Mouse (Mus musculus) 3134 (cell line): ENCODE measurements at regions not wholly inside any gene's neighbourhood (a gene's known extent, or its start where the extent isn't known, plus 50 kb on each side); places are given as distances from the start of the nearest gene placed in this dataset.

Source experiments
- DNase-seq: peaks from one replicate; pipeline ENCODE4 v3.0.0-alpha.2; 2011; ENCODE audit warnings: low spot score; ENCODE audit not compliant: insufficient read length; ENCODE audit errors: extremely low read depth

- DNase-seq: no peak
These were observed 206.3 kb upstream of the Cdyl start for GRCm38 (mm10) chr13:35453222-35453914.

DNA sequence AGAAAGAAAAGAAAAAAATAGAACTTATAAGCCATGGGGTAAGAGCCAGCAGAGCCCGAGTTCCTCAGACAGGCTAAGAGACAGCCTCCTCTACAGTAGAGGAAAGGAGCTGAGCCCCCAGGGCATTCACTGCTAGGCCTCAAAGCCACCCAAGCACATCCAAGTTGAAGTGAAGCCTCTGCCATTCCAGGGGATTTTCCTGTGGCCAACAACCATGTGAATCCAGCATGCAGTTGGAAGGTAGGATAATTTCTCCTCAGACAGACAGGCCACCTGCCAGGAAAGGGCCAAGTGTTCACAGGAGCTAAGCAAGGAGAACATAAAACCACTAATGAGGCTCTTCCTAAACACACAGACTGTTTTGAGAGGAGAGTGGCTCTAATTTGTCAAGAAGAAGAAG, 199.6 kb upstream of the Cdyl start:
- DNase-seq: no peak

GRCm38 (mm10) chr13:35463231-35463630, 196.4 kb upstream of the Cdyl start:
- DNase-seq: no peak

- DNase-seq: no peak
These were observed 195.8 kb upstream of the Cdyl start for GRCm38 (mm10) chr13:35463850-35464249.

- no peak for DNase-seq
These were observed 190.1 kb upstream of the Cdyl start for GRCm38 (mm10) chr13:35469361-35470198.

DNA sequence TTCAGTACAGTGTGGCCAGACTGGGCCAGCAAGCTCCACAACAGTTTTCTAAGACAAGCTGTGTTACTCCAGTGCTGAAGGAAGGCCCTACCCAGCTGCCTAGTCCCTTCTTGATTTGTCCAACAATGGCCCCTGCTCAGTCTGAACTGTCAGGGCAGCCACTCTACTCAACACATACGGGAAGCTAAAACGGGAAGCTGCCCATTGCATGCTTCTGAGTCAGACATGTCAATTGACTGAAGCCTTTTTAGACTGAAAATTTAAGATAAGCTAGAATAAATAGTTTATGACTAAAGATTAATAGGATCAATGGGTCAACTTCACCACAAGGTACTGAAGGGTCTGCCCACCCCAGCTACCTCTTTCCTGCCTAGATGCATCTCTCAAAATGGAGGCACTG, 181.4 kb upstream of the Cdyl start:
- DNase-seq: no peak

- no peak for DNase-seq
These were observed 177.3 kb upstream of the Cdyl start for GRCm38 (mm10) chr13:35482340-35482739.

DNA sequence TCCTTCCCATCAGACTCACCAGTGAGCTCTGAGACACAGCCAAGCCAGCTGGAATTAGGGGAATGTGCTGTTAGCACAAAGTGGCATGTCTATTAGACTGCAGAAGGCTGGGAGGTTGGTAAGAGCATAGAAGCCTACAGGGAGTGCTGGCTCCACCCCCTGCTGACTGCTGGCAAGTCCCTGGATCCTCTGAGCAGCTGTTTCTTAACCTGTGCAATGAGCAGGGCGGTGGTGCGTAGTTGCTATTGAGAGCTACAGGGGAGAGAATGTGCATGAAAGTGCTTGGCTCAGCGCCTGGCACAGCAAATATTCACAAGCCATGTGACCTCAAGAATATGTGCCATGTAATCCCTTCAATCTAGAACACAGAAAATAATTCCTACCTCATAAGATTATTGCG, 173.5 kb upstream of the Cdyl start:
- no peak for DNase-seq

DNA sequence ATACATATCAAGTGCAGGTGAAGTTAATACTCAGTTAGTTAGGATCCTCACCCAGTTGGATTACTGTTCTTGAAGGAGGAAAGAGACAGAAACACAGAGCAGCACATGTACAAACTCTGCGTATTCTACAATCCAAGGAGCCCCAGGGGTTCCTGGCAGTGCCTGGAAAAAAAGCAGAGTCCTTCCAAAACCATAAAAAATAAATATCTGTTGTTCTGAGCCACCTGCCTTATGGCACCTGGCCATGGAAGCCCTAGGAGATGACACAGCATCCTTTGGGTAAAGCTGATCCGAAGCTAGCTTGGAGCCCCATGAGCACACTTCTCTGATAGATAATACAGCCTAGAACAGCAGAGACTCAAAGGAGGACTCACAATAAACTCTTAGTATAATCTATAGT, 159.9 kb upstream of the Cdyl start:
- no peak for DNase-seq

DNA sequence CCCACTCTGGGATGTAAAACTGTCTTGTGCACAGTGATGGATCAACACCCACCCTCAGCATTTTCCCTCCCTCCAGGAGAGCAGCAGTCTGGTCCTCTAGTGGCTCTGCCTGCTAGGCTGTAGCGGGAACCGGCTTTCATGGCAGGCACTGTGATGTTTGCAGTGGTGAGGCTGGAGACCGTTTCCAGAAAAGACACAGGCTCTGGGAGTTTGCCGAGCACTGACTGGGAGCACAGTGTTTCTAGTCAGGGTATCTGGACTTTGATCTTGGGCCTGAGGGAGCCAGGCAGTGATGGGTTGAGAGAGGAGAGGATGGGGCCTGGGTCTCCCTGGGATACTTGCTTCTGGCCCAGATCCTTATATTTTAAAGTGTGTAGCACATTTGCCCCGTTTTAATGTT, 158.7 kb upstream of the Cdyl start:
- no peak for DNase-seq

DNA sequence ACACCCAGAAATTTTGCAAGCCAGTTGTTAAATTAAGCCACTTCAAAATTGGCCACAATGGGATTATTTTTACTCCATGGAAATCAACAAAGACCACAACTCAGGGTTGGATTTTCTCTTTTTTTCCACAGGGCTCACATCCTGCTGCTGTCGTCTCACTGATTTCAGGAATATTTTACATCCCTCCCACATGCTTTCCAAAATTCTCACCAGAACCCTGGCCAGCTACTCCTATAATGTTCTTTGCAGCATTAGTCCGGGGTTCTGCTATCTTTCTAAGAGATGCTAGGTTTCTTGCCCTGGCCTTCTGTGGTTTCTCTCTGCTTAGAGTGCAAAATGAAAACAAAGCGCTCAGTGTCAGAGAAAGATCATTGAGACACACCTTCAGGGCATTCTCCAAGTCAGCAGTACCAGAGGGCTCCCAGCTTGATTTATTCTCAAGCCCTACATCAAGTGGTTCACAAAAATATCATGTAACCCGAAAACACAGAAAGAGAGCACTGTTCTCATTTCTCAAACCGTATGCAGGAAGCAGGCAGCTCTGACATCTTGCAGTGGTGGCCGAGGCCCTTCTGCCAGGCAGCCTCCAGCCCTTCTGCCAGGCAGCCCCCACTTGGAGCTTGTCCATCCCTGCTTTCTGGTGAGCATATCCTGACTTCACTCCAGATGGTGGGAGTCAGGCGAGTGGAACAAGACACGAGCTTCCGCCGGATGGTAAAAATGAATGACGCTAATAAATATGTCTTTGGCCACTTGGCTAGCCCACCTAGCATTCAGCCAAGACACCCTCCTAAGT, 158.1 kb upstream of the Cdyl start:
- peak; percentile 53 for DNase-seq

DNA sequence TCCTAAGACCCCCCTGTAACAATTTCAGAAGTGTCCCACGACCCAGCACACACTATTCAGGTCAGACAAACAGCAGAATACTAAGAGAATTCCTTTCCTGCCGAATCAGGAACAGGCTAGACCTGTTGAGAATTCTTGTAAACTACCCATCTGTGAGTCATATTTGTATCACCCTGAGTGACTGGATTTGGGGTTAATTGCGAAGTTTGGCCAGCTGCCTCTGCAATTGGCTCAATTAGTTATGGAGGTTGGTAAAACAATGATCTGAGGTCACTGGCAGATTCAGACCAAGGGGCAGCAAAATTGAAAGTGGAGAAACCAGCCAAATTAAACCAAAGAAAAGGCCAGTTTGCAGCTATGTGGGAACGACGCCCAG, 157.5 kb upstream of the Cdyl start:
- peak; percentile 47 for DNase-seq

DNA sequence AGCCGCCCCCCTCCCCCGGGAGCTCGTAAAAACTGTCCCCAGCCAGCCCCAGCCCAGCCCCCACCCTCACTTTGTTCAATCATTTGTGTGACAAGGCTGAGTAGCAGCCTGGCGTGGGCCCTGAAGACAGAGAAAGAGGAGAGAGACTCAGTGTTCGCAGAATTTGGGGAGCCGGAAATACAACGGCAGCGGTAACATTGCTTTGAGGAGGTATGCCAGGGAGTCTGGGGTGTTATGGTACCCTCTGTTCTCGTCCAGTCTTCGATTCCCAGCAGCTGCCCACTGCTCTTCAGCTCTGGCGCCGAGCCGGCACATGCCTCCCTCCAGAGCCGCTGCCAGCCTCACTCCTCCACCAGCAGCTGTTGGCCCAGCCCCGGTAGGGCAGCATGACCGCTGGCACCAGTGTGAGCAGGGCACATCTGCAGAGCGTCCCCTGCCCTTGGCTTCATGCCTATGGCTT, 156.2 kb upstream of the Cdyl start:
- peak; percentile 44 for DNase-seq

- no peak for DNase-seq
These were observed 152.4 kb upstream of the Cdyl start for GRCm38 (mm10) chr13:35507195-35507594.

DNA sequence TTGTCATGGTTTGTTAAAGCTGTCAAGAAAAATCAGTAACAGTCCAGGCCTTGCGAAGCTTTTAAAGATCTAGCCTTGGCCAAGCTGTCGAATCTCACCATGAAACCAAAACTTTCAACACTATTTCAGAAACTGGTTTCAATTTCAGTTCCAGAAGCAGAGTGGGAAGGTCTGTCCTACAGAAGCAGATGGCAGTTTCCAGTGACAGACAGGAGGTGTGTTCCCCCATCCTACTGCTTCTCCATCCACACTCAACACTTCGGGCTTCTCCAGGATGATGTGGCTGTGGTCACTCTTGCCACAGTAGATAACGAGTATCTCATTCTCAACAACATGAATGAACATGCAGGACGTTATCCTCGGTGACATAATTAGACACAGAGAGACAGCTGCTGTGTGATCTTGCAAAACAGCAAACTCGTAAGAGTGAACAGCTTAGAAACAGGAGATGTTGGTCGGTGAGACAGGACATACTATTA, 147.6 kb upstream of the Cdyl start:
- no peak for DNase-seq

GRCm38 (mm10) chr13:35513120-35513519, 146.5 kb upstream of the Cdyl start:
- DNase-seq: no peak

DNA sequence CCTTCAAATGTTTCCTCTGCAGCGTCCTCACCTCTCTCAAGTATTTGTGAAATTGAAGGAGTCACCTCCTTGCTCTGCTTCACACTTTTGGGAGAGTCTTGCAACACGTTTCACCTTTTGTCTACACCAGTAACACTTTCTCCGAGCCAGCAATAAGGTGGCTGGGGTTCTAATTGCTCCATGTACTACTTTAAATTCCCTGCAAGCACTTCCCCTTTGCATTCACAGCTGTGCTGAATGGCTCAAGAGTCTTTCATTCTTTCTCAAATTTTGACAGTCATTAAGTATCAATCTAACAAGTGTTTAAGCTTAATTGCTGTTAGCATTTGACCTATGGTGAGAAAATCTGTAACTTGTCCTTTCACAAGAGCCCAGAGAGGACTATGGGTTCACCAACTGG, 144.3 kb upstream of the Cdyl start:
- no peak for DNase-seq

GRCm38 (mm10) chr13:35517692-35518091, 141.9 kb upstream of the Cdyl start:
- no peak for DNase-seq

- DNase-seq: no peak
These were observed 137.4 kb upstream of the Cdyl start for GRCm38 (mm10) chr13:35522272-35522671.

DNA sequence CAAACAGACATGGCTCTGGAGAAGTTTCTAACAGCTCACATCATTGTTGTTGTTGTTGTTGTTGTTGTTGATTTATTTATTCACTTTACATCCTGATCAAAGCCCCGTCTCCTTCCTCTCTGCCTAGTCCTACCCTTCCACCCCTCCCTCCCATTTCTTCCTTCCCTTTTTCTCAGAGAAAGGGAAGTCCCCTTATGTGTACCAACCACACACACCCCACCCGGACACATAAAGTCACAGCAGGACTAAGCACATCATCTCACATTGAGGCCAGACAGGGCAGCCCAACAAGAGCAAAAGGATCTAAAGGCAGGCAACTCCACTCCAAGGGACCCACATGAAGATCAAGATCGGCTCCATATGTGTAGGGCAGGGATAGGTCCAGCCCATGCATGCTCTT, 130.1 kb upstream of the Cdyl start:
- DNase-seq: no peak

DNA sequence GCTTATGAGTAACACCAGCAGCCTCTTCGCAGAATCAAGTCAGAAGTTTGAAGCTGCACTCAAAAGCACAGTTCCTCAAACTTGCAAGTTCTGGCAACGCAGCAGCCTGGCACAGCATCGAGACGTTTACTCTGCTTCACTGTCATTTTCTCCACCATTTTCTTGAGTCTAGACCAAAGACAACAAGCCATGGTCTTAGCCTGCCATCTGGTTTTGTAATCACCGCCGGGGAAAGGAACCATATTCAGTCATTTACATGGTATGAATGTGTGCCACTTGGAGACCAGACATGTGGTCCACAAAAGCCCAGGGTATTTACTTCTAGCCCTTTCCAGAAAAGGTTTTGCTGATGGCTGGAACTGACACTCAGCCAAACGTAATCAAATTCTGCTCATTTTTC, 122.5 kb upstream of the Cdyl start:
- no peak for DNase-seq
